Mouse (Mus musculus) lung, postnatal 4 days (tissue): Measurements from ENCODE around the gene D8Ertd738e.

ENCODE experiments used
- DNase-seq, 2 experiments: peaks; one replicate each; pipeline ENCODE4 v3.0.0; 2021

The D8Ertd738e gene

GRCm38 (mm10) chr8:84202466-84202865 lies 47.1 kb downstream of the D8Ertd738e start:
- peak; percentile 81 to 86 for DNase-seq

- peak; percentile 85 for DNase-seq
These were observed 47.8 kb downstream of the D8Ertd738e start for GRCm38 (mm10) chr8:84201545-84202245.

- DNase-seq: peak; percentile 91 to 92
These were observed 48.6 kb downstream of the D8Ertd738e start for GRCm38 (mm10) chr8:84200652-84201544.

- peak; percentile 45 to 68 for DNase-seq
These were observed 49.4 kb downstream of the D8Ertd738e start for GRCm38 (mm10) chr8:84200126-84200555.

GRCm38 (mm10) chr8:84199348-84200125 lies 50.0 kb downstream of the D8Ertd738e start:
- no peak for DNase-seq

- no peak for DNase-seq
These were observed 50.6 kb downstream of the D8Ertd738e start for GRCm38 (mm10) chr8:84198871-84199270.

- peak; percentile 97 to 98 for DNase-seq
These were observed 51.4 kb downstream of the D8Ertd738e start for GRCm38 (mm10) chr8:84197922-84198774.

GRCm38 (mm10) chr8:84197141-84197921 lies 52.2 kb downstream of the D8Ertd738e start:
- DNase-seq: peak; percentile 94 to 97
